8 mouse cellular contexts compared by ENCODE assay signal in genomic region chr12:79860248-79860555, GRCm38 (mm10).
A peak's percentile ranks its signal among the peaks of the same experiment; 100 is the strongest.
DNase-seq lines count a peak whose midpoint lies in the region; ATAC-seq lines count a peak whose summit lies in the region.

No protein-coding gene starts in this region.

- H3K9ac ChIP-seq in heart, embryonic 16.5 days (ENCODE audit: low read length), result 0 out of 2 replicates have a peak overlapping the region, but pooled peaks have one; percentile 45
- no peak overlapping the region for H3K9ac ChIP-seq in forebrain, embryonic 13.5 days
- no peak overlapping the region for H3K9ac ChIP-seq in limb, embryonic 15.5 days

- no peak; the same call in 1 of the 2 replicates for ATAC-seq in heart, embryonic 16.5 days (replicated peaks; ENCODE audit: extremely low read depth, insufficient read depth, low FRiP score)
- no peak for ATAC-seq in forebrain, embryonic 13.5 days
- no peak for ATAC-seq in limb, embryonic 15.5 days (ENCODE audit: insufficient number of reproducible peaks, low FRiP score, low TSS enrichment, low read depth)

- 47% methylated on average over 2 of the region's 2 CpGs for WGBS in heart, embryonic 16.5 days
- 82% methylated on average over 2 of the region's 2 CpGs for WGBS in forebrain, embryonic 13.5 days
- 73% methylated on average over 2 of the region's 2 CpGs for WGBS in limb, embryonic 15.5 days

- no peaks in the 10 kb centered on the region for H3K27me3 ChIP-seq in heart, embryonic 16.5 days (ENCODE audit: control insufficient read depth, insufficient read depth, low read length)
- no peaks in the 10 kb centered on the region for H3K27me3 ChIP-seq in forebrain, embryonic 13.5 days
- no peaks in the 10 kb centered on the region for H3K27me3 ChIP-seq in limb, embryonic 15.5 days

- peaks cover 5% of the 10 kb centered on the region for H3K9me3 ChIP-seq in heart, embryonic 16.5 days (replicated peaks; ENCODE audit: control insufficient read depth, low read length)
- no peaks in the 10 kb centered on the region for H3K9me3 ChIP-seq in forebrain, embryonic 13.5 days (replicated peaks)
- H3K9me3 ChIP-seq in limb, embryonic 15.5 days, result no peaks in the 10 kb centered on the region

- H3K4me1 ChIP-seq in heart, embryonic 16.5 days (ENCODE audit: control insufficient read depth, insufficient read depth, low read length), result peaks cover 53% of the 10 kb centered on the region
- peaks cover 21% of the 10 kb centered on the region for H3K4me1 ChIP-seq in forebrain, embryonic 13.5 days
- peaks cover 55% of the 10 kb centered on the region for H3K4me1 ChIP-seq in limb, embryonic 15.5 days

- H3K36me3 ChIP-seq in heart, embryonic 16.5 days (ENCODE audit: control insufficient read depth, insufficient read depth), result no peaks in the 10 kb centered on the region
- H3K36me3 ChIP-seq in forebrain, embryonic 13.5 days (ENCODE audit: poor library complexity, severe bottlenecking), result no peaks in the 10 kb centered on the region
- no peaks in the 10 kb centered on the region for H3K36me3 ChIP-seq in limb, embryonic 15.5 days

- peak overlapping the region; percentile 93 for H3K27ac ChIP-seq in heart, embryonic 16.5 days (ENCODE audit: low read length)
- peak overlapping the region; percentile 74 for H3K27ac ChIP-seq in forebrain, embryonic 13.5 days
- peak overlapping the region; percentile 70; the same call in 1 of the 2 replicates for H3K27ac ChIP-seq in limb, embryonic 15.5 days

- no peak overlapping the region for H3K4me3 ChIP-seq in heart, embryonic 16.5 days (ENCODE audit: low read length)
- no peak overlapping the region for H3K4me3 ChIP-seq in forebrain, embryonic 13.5 days
- no peak overlapping the region for H3K4me3 ChIP-seq in limb, embryonic 15.5 days

- no peak overlapping the region for H3K4me2 ChIP-seq in heart, embryonic 16.5 days (ENCODE audit: low read depth, low read length)
- no peak overlapping the region for H3K4me2 ChIP-seq in forebrain, embryonic 13.5 days
- H3K4me2 ChIP-seq in limb, embryonic 15.5 days, result no peak overlapping the region

- DNase-seq in heart, adult 9 months (ENCODE audit: low spot score in 2 of 2), result no peak
- peak; percentile 32 for DNase-seq in adipocyte (ENCODE audit: low spot score)
- DNase-seq in ovary, postnatal 10 days (ENCODE audit: low spot score), result no peak
- DNase-seq in layer of hippocampus, adult 9-11 months, result no peak
- DNase-seq in layer of hippocampus, adult 9-10 months (ENCODE audit: low spot score), result no peak
